14 mouse cellular contexts compared by ENCODE assay signal in genomic region chr9:79880031-79880430, GRCm38 (mm10).
"Had no signal": no experiment of that assay in that cellular context is flagged by ENCODE, and none has a peak within 500 bp of the region (broad histone marks: within the 10 kb centered on the region; RNA-seq: fewer than 3 reads in every experiment).

No protein-coding gene starts in this region.

- H3K27ac ChIP-seq: limb, embryonic 12.5 days; limb, embryonic 15.5 days; liver, embryonic 14.5 days; macrophage; midbrain, embryonic 12.5 days; stomach, postnatal 0 days had no signal

- H3K36me3 ChIP-seq: limb, embryonic 12.5 days; limb, embryonic 15.5 days; midbrain, embryonic 12.5 days had no signal

- ATAC-seq: liver, postnatal 0 days; lung, postnatal 0 days had no signal

- H3K27me3 ChIP-seq: limb, embryonic 12.5 days; limb, embryonic 15.5 days; midbrain, embryonic 12.5 days had no signal

- H3K9me3 ChIP-seq: limb, embryonic 12.5 days; limb, embryonic 15.5 days; midbrain, embryonic 12.5 days had no signal

- DNase-seq: kidney, postnatal 14 days; kidney, postnatal 4 days; left cerebral cortex, postnatal 4 days; liver, postnatal 0 days; lung, embryonic 14.5 days; thymus, postnatal 25 days had no signal

- H3K9ac ChIP-seq: limb, embryonic 12.5 days; limb, embryonic 15.5 days; liver, embryonic 14.5 days; liver, postnatal 0 days; lung, embryonic 14.5 days; midbrain, embryonic 12.5 days had no signal

- H3K4me3 ChIP-seq: limb, embryonic 12.5 days; limb, embryonic 15.5 days; midbrain, embryonic 12.5 days had no signal

- H3K4me2 ChIP-seq: limb, embryonic 12.5 days; limb, embryonic 15.5 days; liver, embryonic 11.5 days; lung, embryonic 14.5 days; midbrain, embryonic 12.5 days had no signal

- H3K4me1 ChIP-seq: limb, embryonic 12.5 days had no signal
